Comparison of ENCODE assay signal across 15 mouse cellular contexts in the genomic region with DNA sequence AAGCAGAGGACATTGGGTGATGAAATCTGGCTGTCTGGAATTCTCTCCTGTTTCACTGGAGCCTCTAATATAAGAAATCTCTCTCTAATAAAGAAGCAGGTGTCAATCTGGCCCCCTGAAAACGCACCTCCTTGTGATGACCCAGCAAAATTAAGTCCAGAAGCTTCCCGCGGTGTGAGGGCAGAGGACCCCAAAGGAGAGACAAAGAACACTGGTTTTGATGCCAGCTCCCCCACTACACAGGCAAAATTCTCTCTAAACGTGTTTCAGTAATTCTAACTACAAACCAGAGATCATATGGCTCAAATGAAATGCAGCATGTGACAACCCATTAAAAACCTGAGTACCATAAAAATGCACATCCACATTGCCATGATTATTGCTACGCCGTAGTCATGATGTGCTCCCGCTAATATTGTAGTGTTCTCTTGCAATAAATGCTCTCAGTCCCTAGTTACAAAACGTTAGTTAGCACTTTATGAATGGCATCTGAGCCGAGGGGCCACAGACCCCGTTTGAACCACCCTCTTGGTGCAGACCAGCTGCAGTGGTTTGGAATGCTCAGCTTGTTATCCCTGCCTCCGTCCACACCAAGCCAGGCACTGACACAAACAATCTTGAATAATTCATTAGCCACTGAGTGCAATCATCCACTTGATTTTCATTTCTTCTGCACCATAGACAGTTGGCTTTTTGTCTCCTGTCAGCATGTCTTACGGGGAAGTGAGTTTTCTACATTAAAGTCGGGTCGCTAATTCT.
DNase-seq lines count a peak whose midpoint lies in the region; ATAC-seq lines count a peak whose summit lies in the region.
"Had no signal": no experiment of that assay in that cellular context is flagged by ENCODE, and none has a peak within 500 bp of the region (broad histone marks: within the 10 kb centered on the region; RNA-seq: fewer than 3 reads in every experiment).

No protein-coding gene starts in this region.

- H3K9ac ChIP-seq in midbrain, embryonic 12.5 days (replicated peaks): no peak overlapping the region
- H3K9ac ChIP-seq in forebrain, embryonic 16.5 days (replicated peaks; ENCODE audit: low read depth, low read length): no peak overlapping the region
- H3K9ac ChIP-seq: embryonic facial prominence, embryonic 12.5 days; lung, embryonic 15.5 days had no signal

- WGBS in midbrain, embryonic 12.5 days: 57% methylated on average over 14 of the region's 14 CpGs
- 79% methylated on average over 14 of the region's 14 CpGs for WGBS in midbrain, embryonic 10.5 days
- WGBS in forebrain, embryonic 16.5 days: 30% methylated on average over 14 of the region's 14 CpGs

- H3K27ac ChIP-seq in midbrain, embryonic 12.5 days (replicated peaks): peak overlapping the region; percentile 58
- no peak overlapping the region for H3K27ac ChIP-seq in midbrain, embryonic 10.5 days (replicated peaks)
- H3K27ac ChIP-seq in forebrain, embryonic 16.5 days (ENCODE audit: low read length): no peak overlapping the region; the same call in 1 of the 2 replicates
- H3K27ac ChIP-seq: embryonic facial prominence, embryonic 12.5 days; lung, embryonic 15.5 days had no signal

- H3K4me3 ChIP-seq in midbrain, embryonic 12.5 days: no peak overlapping the region
- H3K4me3 ChIP-seq in midbrain, embryonic 10.5 days: no peak overlapping the region
- H3K4me3 ChIP-seq in forebrain, embryonic 16.5 days (replicated peaks; ENCODE audit: low read length): no peak overlapping the region
- H3K4me3 ChIP-seq: embryonic facial prominence, embryonic 12.5 days; lung, embryonic 15.5 days had no signal

- H3K4me2 ChIP-seq in midbrain, embryonic 12.5 days (replicated peaks): no peak overlapping the region
- peak overlapping the region; percentile 11 for H3K4me2 ChIP-seq in forebrain, embryonic 16.5 days (ENCODE audit: low read length)
- H3K4me2 ChIP-seq: embryonic facial prominence, embryonic 12.5 days; lung, embryonic 15.5 days had no signal

- H3K36me3 ChIP-seq in midbrain, embryonic 12.5 days: no peaks in the 10 kb centered on the region
- H3K36me3 ChIP-seq in midbrain, embryonic 10.5 days: no peaks in the 10 kb centered on the region
- H3K36me3 ChIP-seq in forebrain, embryonic 16.5 days (ENCODE audit: control insufficient read depth, insufficient read depth): no peaks in the 10 kb centered on the region
- H3K36me3 ChIP-seq: embryonic facial prominence, embryonic 12.5 days; lung, embryonic 15.5 days had no signal

- H3K27me3 ChIP-seq in midbrain, embryonic 12.5 days: no peaks in the 10 kb centered on the region
- H3K27me3 ChIP-seq in midbrain, embryonic 10.5 days (ENCODE audit: low read depth, poor library complexity, severe bottlenecking): no peaks in the 10 kb centered on the region
- no peaks in the 10 kb centered on the region for H3K27me3 ChIP-seq in forebrain, embryonic 16.5 days (replicated peaks; ENCODE audit: control insufficient read depth, insufficient read depth, low read length)
- H3K27me3 ChIP-seq: CH12.LX; embryonic facial prominence, embryonic 12.5 days; lung, embryonic 15.5 days; Patski had no signal

- peak; percentile 67 for ATAC-seq in midbrain, embryonic 12.5 days (ENCODE audit: low FRiP score, low read depth)
- peak; percentile 81 for ATAC-seq in forebrain, embryonic 16.5 days
- ATAC-seq in erythroblast, adult 5-6 weeks (replicated peaks; ENCODE audit: low FRiP score, poor library complexity, severe bottlenecking): no peak
- ATAC-seq: intestine, postnatal 0 days; Patski had no signal

- DNase-seq in midbrain, embryonic 10.5 days (ENCODE audit: low spot score): no peak
- peak; percentile 39 for DNase-seq in layer of hippocampus, adult 9-11 months
- DNase-seq in retina, embryonic 14.5 days (ENCODE audit: low spot score): peak; percentile 65
- DNase-seq in kidney, adult 11 months: no peak
- DNase-seq: cerebellum, postnatal 25 days; heart, adult 11 months; liver had no signal

- no peaks in the 10 kb centered on the region for H3K9me3 ChIP-seq in midbrain, embryonic 12.5 days
- no peaks in the 10 kb centered on the region for H3K9me3 ChIP-seq in midbrain, embryonic 10.5 days (replicated peaks)
- no peaks in the 10 kb centered on the region for H3K9me3 ChIP-seq in forebrain, embryonic 16.5 days (ENCODE audit: control insufficient read depth, low read length)
- H3K9me3 ChIP-seq: embryonic facial prominence, embryonic 12.5 days; lung, embryonic 15.5 days had no signal

- H3K4me1 ChIP-seq in midbrain, embryonic 12.5 days: peaks cover 7% of the 10 kb centered on the region; the same call in 1 of the 2 replicates
- H3K4me1 ChIP-seq in midbrain, embryonic 10.5 days: peaks cover 5% of the 10 kb centered on the region; the same call in 1 of the 2 replicates
- peaks cover 11% of the 10 kb centered on the region for H3K4me1 ChIP-seq in forebrain, embryonic 16.5 days (replicated peaks; ENCODE audit: control insufficient read depth, insufficient read depth, low read length)
- H3K4me1 ChIP-seq: embryonic facial prominence, embryonic 12.5 days; lung, embryonic 15.5 days had no signal

Comparison
In these comparisons a context has a peak if more than half of its experiments do, and no peak if none do; other contexts are left out.
1. DNase-seq: peak in layer of hippocampus, adult 9-11 months (single experiment) and retina, embryonic 14.5 days (single experiment); none in midbrain, embryonic 10.5 days (single experiment) and kidney, adult 11 months (single experiment).